Mouse (Mus musculus) brown adipose tissue, adult 24 weeks (tissue): Measurements from ENCODE around the gene Brpf3. TPM values are rescaled to one million over a fixed set of nuclear protein-coding genes. Genes with fewer than 3 reads are reported as not detected.

Experiments
- H3K27ac ChIP-seq: fragments of 200-500 bp; replicated peaks from 2 replicates; pipeline ENCODE4 v1.5.1; 2012; ENCODE audit warnings: low read depth, mild to moderate bottlenecking, low read length
- H3K4me1 ChIP-seq: fragments of 200-500 bp; 2 replicates; pipeline ENCODE4 v1.6.1; 2012; ENCODE audit warnings: low read length, mixed read lengths; ENCODE audit not compliant: control insufficient read depth, insufficient read depth, insufficient read length
- H3K4me3 ChIP-seq: fragments of 200-500 bp; 2 replicates; pipeline ENCODE4 v1.5.1; 2012; ENCODE audit warnings: low read depth, mild to moderate bottlenecking, low read length, moderate library complexity; ENCODE audit not compliant: insufficient read depth
- polyA plus RNA-seq: library from polyadenylated mRNA; stranded (reverse); fragments of >200 nt; gene quantifications from 2 replicates; pipeline ENCODE4 v1.2.4, GENCODE M21; 2012; ENCODE audit not compliant: missing spikeins, insufficient read depth, insufficient read length

Brpf3 gene
- polyA plus RNA-seq, 1 experiment = 28.9 TPM

GRCm38 (mm10) chr17:28869412-28870110, 68.7 kb downstream of the Brpf3 start:
- no peak overlapping the region for H3K4me3 ChIP-seq
- no peak overlapping the region for H3K27ac ChIP-seq
- no peaks in the 10 kb centered on the region; the same call in 1 of the 2 replicates for H3K4me1 ChIP-seq

- no peak overlapping the region for H3K27ac ChIP-seq
- no peak overlapping the region for H3K4me3 ChIP-seq
- no peaks in the 10 kb centered on the region; the same call in 1 of the 2 replicates for H3K4me1 ChIP-seq
Measured at GRCm38 (mm10) chr17:28870435-28870834, 69.5 kb downstream of the Brpf3 start.

GRCm38 (mm10) chr17:28871831-28872230, 70.9 kb downstream of the Brpf3 start:
- Histone ChIP-seq H3K4me3 (no peak overlapping the region), H3K27ac (no peak overlapping the region), H3K4me1 (no peaks in the 10 kb centered on the region; the same call in 1 of the 2 replicates)

DNA sequence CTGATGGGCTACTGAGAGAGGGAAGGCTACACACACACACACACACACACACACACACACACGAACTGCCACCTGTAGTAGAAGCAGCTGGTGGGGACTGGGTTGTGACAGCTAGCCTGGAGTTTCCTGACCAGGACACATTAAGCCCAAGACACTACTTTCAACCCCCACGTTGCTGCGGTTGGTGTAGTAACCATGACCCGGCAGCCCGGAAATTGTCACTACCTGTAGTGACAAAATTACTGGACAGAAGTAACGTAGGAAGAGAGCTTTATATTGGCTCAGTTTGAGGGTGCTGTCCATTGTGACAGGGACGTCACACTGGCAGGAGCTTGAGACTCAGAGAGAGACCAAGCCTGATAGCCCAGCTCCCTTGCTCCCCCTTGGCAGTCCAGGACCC, 71.4 kb downstream of the Brpf3 start:
- no peaks in the 10 kb centered on the region; the same call in 1 of the 2 replicates for H3K4me1 ChIP-seq
- H3K27ac ChIP-seq = no peak overlapping the region
- H3K4me3 ChIP-seq = no peak overlapping the region

- no peaks in the 10 kb centered on the region; the same call in 1 of the 2 replicates for H3K4me1 ChIP-seq
- H3K4me3 ChIP-seq = no peak overlapping the region
- no peak overlapping the region for H3K27ac ChIP-seq
Measured at GRCm38 (mm10) chr17:28874216-28874615, 73.3 kb downstream of the Brpf3 start.

DNA sequence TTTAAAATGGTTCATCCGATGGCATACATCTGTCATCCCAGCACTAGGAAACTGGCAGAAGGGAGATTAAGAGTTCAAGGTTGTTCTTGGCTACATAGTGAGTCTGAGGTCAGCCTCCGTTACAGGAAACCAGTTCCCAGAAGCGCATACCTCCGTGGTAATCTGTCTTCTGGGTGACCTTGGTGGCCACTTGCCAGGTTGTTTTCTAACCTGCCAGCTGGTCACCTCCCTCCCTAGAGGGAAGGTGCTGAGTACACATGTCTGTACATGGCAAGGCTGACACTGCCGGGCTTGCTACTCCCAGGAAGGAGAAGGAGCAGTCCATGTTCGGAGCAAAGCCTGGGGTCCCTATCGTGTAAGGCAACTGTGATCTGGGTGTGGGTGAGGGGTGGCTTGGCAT, 73.9 kb downstream of the Brpf3 start:
- H3K4me1 ChIP-seq = no peaks in the 10 kb centered on the region; the same call in 1 of the 2 replicates
- no peak overlapping the region for H3K4me3 ChIP-seq
- peak overlapping the region; percentile 46; the same call in 1 of the 2 replicates for H3K27ac ChIP-seq

DNA sequence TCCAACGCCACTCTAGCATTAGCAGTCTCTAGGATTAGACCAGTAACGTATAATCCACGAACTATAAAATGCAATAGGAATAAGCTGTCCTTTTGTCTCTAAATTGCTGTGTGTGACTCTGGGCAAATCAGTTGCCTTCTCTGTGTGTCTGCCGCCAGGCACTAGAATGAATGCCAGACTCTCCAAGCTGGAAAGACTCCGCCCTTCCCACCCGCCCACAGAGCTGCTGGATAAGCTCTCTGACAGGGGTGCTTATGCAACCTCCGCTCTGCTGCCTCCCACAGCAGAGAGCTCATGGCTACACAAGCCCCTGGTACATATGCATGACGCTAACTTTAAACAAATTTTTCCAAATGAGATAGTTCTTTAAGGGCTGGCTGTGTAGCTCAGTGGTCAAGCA, 74.4 kb downstream of the Brpf3 start:
- no peak overlapping the region for H3K4me3 ChIP-seq
- no peaks in the 10 kb centered on the region; the same call in 1 of the 2 replicates for H3K4me1 ChIP-seq
- peak overlapping the region; percentile 46; the same call in 1 of the 2 replicates for H3K27ac ChIP-seq

- no peaks in the 10 kb centered on the region; the same call in 1 of the 2 replicates for H3K4me1 ChIP-seq
- no peak overlapping the region for H3K4me3 ChIP-seq
Measured at GRCm38 (mm10) chr17:28876331-28876730, 75.4 kb downstream of the Brpf3 start.

GRCm38 (mm10) chr17:28876821-28877220, 75.9 kb downstream of the Brpf3 start:
- H3K4me3 ChIP-seq = no peak overlapping the region
- H3K27ac ChIP-seq = no peak overlapping the region
- H3K4me1 ChIP-seq = no peaks in the 10 kb centered on the region; the same call in 1 of the 2 replicates

More at GRCm38 (mm10) chr17:28876331-28876730, 75.4 kb downstream of the Brpf3 start:
- H3K27ac ChIP-seq = no peak overlapping the region

DNA sequence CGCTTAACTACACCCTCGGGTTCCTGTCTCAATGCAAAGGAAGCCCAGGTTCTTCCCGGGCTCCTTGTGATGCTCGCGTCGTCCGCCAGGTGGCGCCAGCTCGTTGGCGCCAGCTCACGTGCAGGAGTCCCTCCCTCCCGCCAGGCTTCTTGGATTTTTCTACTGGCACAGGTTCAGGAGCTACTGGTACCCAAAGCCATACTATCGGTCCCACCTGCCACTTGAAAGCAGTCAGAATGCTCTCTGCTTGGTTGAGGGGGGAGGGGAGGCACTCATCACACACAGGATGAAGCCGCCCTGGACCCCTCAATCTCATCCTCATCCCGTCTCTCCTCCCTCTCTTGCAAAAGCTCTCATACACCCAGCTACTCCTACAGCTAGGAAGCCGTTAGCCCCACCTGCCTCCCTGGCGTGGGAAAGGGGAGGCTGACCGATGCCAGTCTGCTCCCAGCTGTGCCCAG, 79.1 kb downstream of the Brpf3 start:
- Histone ChIP-seq H3K4me3 (no peak overlapping the region), H3K4me1 (no peaks in the 10 kb centered on the region), H3K27ac (no peak overlapping the region)

- Histone ChIP-seq H3K4me3 (no peak overlapping the region), H3K4me1 (no peaks in the 10 kb centered on the region), H3K27ac (no peak overlapping the region)
Measured at GRCm38 (mm10) chr17:28882316-28882715, 81.4 kb downstream of the Brpf3 start.

DNA sequence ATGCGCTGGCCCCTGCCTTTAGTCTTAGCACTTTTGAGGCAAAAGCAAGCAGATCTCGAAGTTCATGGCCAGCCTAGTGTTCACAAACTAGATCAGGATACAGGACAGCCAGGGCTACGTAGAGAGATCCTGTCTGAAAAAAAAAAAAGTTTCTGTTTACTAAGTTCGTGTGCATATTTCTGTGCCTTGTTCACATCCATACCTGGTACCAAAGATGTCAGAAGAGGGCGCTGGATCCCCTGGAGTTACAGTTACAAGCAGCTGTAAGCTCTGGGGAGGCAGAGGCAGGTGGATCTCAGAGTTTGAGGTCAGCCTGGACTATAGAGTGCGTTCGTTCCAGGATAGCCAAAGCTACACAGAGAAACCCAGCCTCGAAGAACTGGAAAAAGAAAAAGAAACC, 81.9 kb downstream of the Brpf3 start:
- Histone ChIP-seq H3K4me3 (no peak overlapping the region), H3K4me1 (no peaks in the 10 kb centered on the region), H3K27ac (no peak overlapping the region)

GRCm38 (mm10) chr17:28883941-28884516, 83.1 kb downstream of the Brpf3 start:
- H3K4me1 ChIP-seq = no peaks in the 10 kb centered on the region
- H3K27ac ChIP-seq = no peak overlapping the region
- no peak overlapping the region for H3K4me3 ChIP-seq

- Histone ChIP-seq H3K4me3 (no peak overlapping the region), H3K4me1 (no peaks in the 10 kb centered on the region), H3K27ac (no peak overlapping the region)
Measured at GRCm38 (mm10) chr17:28885231-28885630, 84.3 kb downstream of the Brpf3 start.

- no peaks in the 10 kb centered on the region for H3K4me1 ChIP-seq
- H3K27ac ChIP-seq = no peak overlapping the region
- H3K4me3 ChIP-seq = no peak overlapping the region
Measured at GRCm38 (mm10) chr17:28886266-28886665, 85.4 kb downstream of the Brpf3 start.
